Mouse (Mus musculus) ES-E14 (cell line): ENCODE measurements around the gene 1500009L16Rik.

ENCODE experiments used
- CHD2 ChIP-seq: IDR thresholded peaks from 2 replicates; pipeline ENCODE4 v1.6.1; 2014; ENCODE audit warnings: mild to moderate bottlenecking, low read depth, low read length, inconsistent platforms
- ZNF384 ChIP-seq: IDR thresholded peaks from 2 replicates; pipeline ENCODE4 v1.6.1; 2012; ENCODE audit warnings: low read depth, low read length, inconsistent platforms

- TF ChIP-seq CHD2 (no peak), ZNF384 (no peak)
Measured at GRCm38 (mm10) chr10:83711769-83712168, 10.9 kb upstream of the 1500009L16Rik start.
